In the genomic region with DNA sequence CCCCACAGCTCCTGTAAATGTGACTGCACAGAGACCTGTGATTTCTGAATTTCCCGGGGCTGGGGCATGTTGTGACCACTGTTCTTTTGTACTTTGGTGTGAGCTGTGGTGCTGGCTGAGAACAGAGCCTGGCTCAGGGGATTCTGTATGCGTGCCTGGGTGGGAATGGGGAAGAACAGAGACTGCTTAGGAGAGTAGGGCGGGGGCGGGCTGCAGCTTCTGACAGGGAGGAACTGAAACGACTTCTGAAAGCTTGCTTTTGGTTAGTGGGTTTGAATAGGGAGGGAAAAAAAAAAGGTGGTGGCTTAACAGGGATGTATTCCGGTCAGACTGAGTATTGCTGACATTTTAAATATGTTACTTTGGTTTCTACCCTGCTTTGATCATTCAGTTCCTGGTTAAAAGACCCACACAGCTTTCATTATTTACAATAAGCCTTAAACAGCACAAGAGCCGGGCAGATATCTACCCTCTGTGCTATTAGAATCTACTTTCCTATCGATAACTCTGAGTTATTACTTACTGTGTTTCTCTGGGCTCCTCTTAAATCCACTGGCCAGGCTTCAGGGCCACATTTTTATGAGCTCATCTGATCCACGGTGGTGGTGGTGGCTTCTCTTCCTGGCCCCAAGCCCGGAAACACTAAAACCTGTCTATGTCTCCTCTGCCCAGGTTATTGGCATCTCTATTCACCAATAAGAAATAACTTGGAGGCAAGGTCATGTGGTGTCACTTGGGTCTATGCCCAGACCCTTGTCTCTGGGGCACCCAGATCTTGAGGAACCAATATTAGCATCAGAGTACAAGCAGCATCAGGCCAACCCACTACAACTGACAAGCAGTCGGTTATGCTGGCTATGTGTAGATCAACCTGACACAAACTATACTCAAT, we compare ENCODE assay signal across 1 mouse cellular context.
A peak's percentile ranks its signal among the peaks of the same experiment; 100 is the strongest.
TF ChIP-seq lines count a peak whose summit lies in the region.

No protein-coding gene starts in this region.

TF ChIP-seq in MEL, 35 proteins besides CTCF, POLR2A, EP300 and RAD21:
- TF ChIP-seq POLR2AphosphoS5 (IDR thresholded peaks at IDR 0.05; ENCODE audit: borderline replicate concordance, low read depth, low read length) (no peak), TBP (IDR thresholded peaks at IDR 0.05; ENCODE audit: low read depth, low read length) (peak; percentile 37; the same call in 1 of the 2 replicates), ZNF384 (IDR thresholded peaks at IDR 0.05; ENCODE audit: low read depth, low read length) (peak; percentile 85), GATA1 (IDR thresholded peaks at IDR 0.05; ENCODE audit: low read depth, low read length) (0 out of 2 replicates have a peak, but pooled peaks have one; percentile 23), TCF12 (IDR thresholded peaks at IDR 0.05; ENCODE audit: low read depth, low read length) (peak; percentile 23; the same call in 1 of the 2 replicates), POLR2AphosphoS2 (IDR thresholded peaks at IDR 0.05; ENCODE audit: low read length) (peak; percentile 56; the same call in 1 of the 2 replicates), MAX (IDR thresholded peaks at IDR 0.05; ENCODE audit: low read length) (peak; percentile 53; the same call in 1 of the 2 replicates), SIN3A (IDR thresholded peaks at IDR 0.05; ENCODE audit: low read length) (peak; percentile 83), BHLHE40 (IDR thresholded peaks at IDR 0.05; ENCODE audit: borderline replicate concordance, low read depth, low read length) (no peak), MAZ (IDR thresholded peaks at IDR 0.05; ENCODE audit: low read depth, low read length) (peak; percentile 62), MYB (IDR thresholded peaks at IDR 0.05; ENCODE audit: low read depth, low read length) (peak; percentile 35; the same call in 1 of the 2 replicates), JUND (IDR thresholded peaks at IDR 0.05; ENCODE audit: low read depth, low read length) (no peak), HCFC1 (IDR thresholded peaks at IDR 0.05; ENCODE audit: low read depth, low read length) (peak; percentile 73), USF1 (IDR thresholded peaks at IDR 0.05; ENCODE audit: low read depth, low read length) (peak; percentile 91), NELFE (IDR thresholded peaks at IDR 0.05; ENCODE audit: low read depth, low read length) (peak; percentile 60), MYC (IDR thresholded peaks at IDR 0.05; ENCODE audit: low read depth, low read length) (0 out of 2 replicates have a peak, but pooled peaks have one; percentile 17), ETS1 (IDR thresholded peaks at IDR 0.05; ENCODE audit: low read depth, low read length) (peak; percentile 26; the same call in 1 of the 2 replicates), MAFK (IDR thresholded peaks at IDR 0.05; ENCODE audit: borderline replicate concordance, low read depth, low read length) (no peak), UBTF (IDR thresholded peaks at IDR 0.05; ENCODE audit: borderline replicate concordance, insufficient read depth, low read depth, low read length) (no peak), USF2 (IDR thresholded peaks at IDR 0.05; ENCODE audit: borderline replicate concordance in 1 of 2, insufficient read depth in 1 of 2, low read depth in 1 of 2, low read length in 2 of 2) (peak in 1 of 2 experiments; percentile 65; a peak in 3 of 4 replicates), ZMIZ1 (IDR thresholded peaks at IDR 0.05; ENCODE audit: low read depth, low read length) (peak; percentile 51; the same call in 1 of the 2 replicates), MEF2A (IDR thresholded peaks at IDR 0.05; ENCODE audit: extremely low read depth, insufficient replicate concordance, low read depth, low read length, poor library complexity, severe bottlenecking) (no peak), ELF1 (IDR thresholded peaks at IDR 0.05; ENCODE audit: low read depth, low read length) (peak; percentile 86)
